Mouse (Mus musculus) G1E (cell line): ENCODE results near the gene Foxd4. TPM values are rescaled to one million over a fixed set of nuclear protein-coding genes. Genes with fewer than 3 reads are reported as not detected.

Experiments used
- ATAC-seq: 2 replicates; pipeline ENCODE4 v1.8.0; 2016; ENCODE audit warnings: mild to moderate bottlenecking; ENCODE audit not compliant: insufficient number of reproducible peaks, poor library complexity, low FRiP score, severe bottlenecking; ENCODE audit errors: extremely low read depth
- DNase-seq: peaks from one replicate; pipeline ENCODE4 v3.0.0; 2012; ENCODE audit warnings: low spot score
- H3K27me3 ChIP-seq: 2 replicates; pipeline ENCODE4 v1.6.1; 2012; ENCODE audit warnings: mild to moderate bottlenecking, low read length, inconsistent platforms; ENCODE audit not compliant: insufficient read depth
- H3K36me3 ChIP-seq: replicated peaks from 2 replicates; pipeline ENCODE3; 2012; ENCODE audit warnings: mild to moderate bottlenecking, inconsistent platforms
- H3K4me1 ChIP-seq: 2 replicates; pipeline ENCODE4 v1.6.1; 2012; ENCODE audit warnings: low read depth, low read length, inconsistent platforms, mixed read lengths; ENCODE audit not compliant: insufficient read depth
- H3K4me3 ChIP-seq: 2 replicates; pipeline ENCODE4 v1.5.1; 2012; ENCODE audit warnings: low read depth, mild to moderate bottlenecking, inconsistent platforms, low read length, moderate library complexity, mixed read lengths
- H3K9me3 ChIP-seq: replicated peaks from 2 replicates; pipeline ENCODE4 v1.6.1; 2012; ENCODE audit warnings: inconsistent platforms
- CTCF ChIP-seq: IDR thresholded peaks from 2 replicates; pipeline ENCODE4 v1.5.1; 2012; ENCODE audit warnings: low read depth, low read length, inconsistent platforms, mixed read lengths
- GATA1 ChIP-seq: IDR thresholded peaks from 2 replicates; pipeline ENCODE4 v1.6.1; 2012; ENCODE audit warnings: borderline replicate concordance, low read length, inconsistent platforms, mixed read lengths
- GATA2 ChIP-seq: IDR thresholded peaks from 2 replicates; pipeline ENCODE4 v1.6.1; 2012; ENCODE audit warnings: low read depth, low read length, inconsistent platforms, borderline replicate concordance
- POLR2AphosphoS5 ChIP-seq: IDR thresholded peaks from 2 replicates; pipeline ENCODE4 v1.6.1; 2012; ENCODE audit warnings: low read depth, low read length, inconsistent platforms; ENCODE audit not compliant: insufficient replicate concordance
- TAL1 ChIP-seq: conservative IDR thresholded peaks from 2 replicates; pipeline ENCODE4 v1.6.1; 2012; ENCODE audit warnings: low read depth, low read length, inconsistent platforms, mixed read lengths
- polyA plus RNA-seq: library from polyadenylated mRNA; stranded (reverse); fragments of >175 nt; gene quantifications from 2 replicates; pipeline ENCODE4 v1.2.3, GENCODE M21; 2012
- total RNA-seq, 2 experiments: library from RNA; stranded (forward) in 1 of 2; stranded (reverse) in 1 of 2; fragments of 200-1000 nt in 1 of 2; fragments of >200 nt in 1 of 2; fragmentation: Nextera tagmentation in 1 of 2; gene quantifications; 2 replicates each; pipeline ENCODE4 v1.2.3; 2014 to 2017

Foxd4 gene
- total and polyA plus RNA-seq, 3 experiments, result not detected

- Histone ChIP-seq H3K36me3 (no peaks in the 10 kb centered on the region), H3K9me3 (no peaks in the 10 kb centered on the region), H3K4me3 (no peak within 1 kb of the TSS), H3K27me3 (peaks cover 3% of the 10 kb centered on the region), H3K4me1 (no peaks in the 10 kb centered on the region)
- DNase-seq (no peak), ATAC-seq (no peak)
- TF ChIP-seq GATA1 (no peak), TAL1 (no peak), CTCF (no peak), POLR2AphosphoS5 (no peak), GATA2 (no peak)
Observed at GRCm38 (mm10) chr19:24861612-24862451, 39.2 kb downstream of the Foxd4 start, which contains the start of gene Pgm5. Gene Pgm5 (minus strand): TSS chr19:24861855.

- Histone ChIP-seq H3K27me3 (peaks cover 3% of the 10 kb centered on the region), H3K4me3 (no peak overlapping the region), H3K9me3 (no peaks in the 10 kb centered on the region), H3K36me3 (no peaks in the 10 kb centered on the region), H3K4me1 (no peaks in the 10 kb centered on the region)
- ATAC-seq (no peak), DNase-seq (no peak)
- no peak for TF ChIP-seq POLR2AphosphoS5
- TF ChIP-seq GATA2, result no peak
- no peak for TF ChIP-seq TAL1
- no peak for TF ChIP-seq GATA1
- no peak for TF ChIP-seq CTCF
Observed at GRCm38 (mm10) chr19:24861276-24861611, 39.8 kb downstream of the Foxd4 start.

- Histone ChIP-seq H3K9me3 (no peaks in the 10 kb centered on the region), H3K36me3 (no peaks in the 10 kb centered on the region), H3K4me1 (no peaks in the 10 kb centered on the region), H3K4me3 (no peak overlapping the region), H3K27me3 (no peaks in the 10 kb centered on the region; the same call in 1 of the 2 replicates)
- no peak for TF ChIP-seq CTCF
- no peak for TF ChIP-seq GATA2
- no peak for TF ChIP-seq GATA1
- TF ChIP-seq TAL1, result no peak
- no peak for TF ChIP-seq POLR2AphosphoS5
- ATAC-seq (no peak), DNase-seq (no peak)
Observed at GRCm38 (mm10) chr19:24851456-24852315, 49.3 kb downstream of the Foxd4 start.

Other genes with a start within 250 kb of the Foxd4 start
- not detected in 2 replicates for gene Tmem252, start 227.2 kb downstream of the Foxd4 start, total RNA-seq (2014; fragmentation: Nextera tagmentation)
- gene Tmem252, start 227.2 kb downstream of the Foxd4 start, total RNA-seq (2017), result 0.05 and 0.12 TPM in 2 replicates
- not detected in 2 replicates for gene Tmem252, start 227.2 kb downstream of the Foxd4 start, polyA plus RNA-seq
- not detected in 2 replicates for gene Pgm5, start 39.3 kb downstream of the Foxd4 start, total RNA-seq (2014; fragmentation: Nextera tagmentation)
- 0.16 and 0.29 TPM in 2 replicates for gene Pgm5, start 39.3 kb downstream of the Foxd4 start, total RNA-seq (2017)
- not detected in 2 replicates for gene Pgm5, start 39.3 kb downstream of the Foxd4 start, polyA plus RNA-seq
- 67.5 and 91.0 TPM in 2 replicates for gene Gm10053, start 25.5 kb downstream of the Foxd4 start, total RNA-seq (2014; fragmentation: Nextera tagmentation)
- 118 and 156 TPM in 2 replicates for gene Gm10053, start 25.5 kb downstream of the Foxd4 start, total RNA-seq (2017)
- gene Gm10053, start 25.5 kb downstream of the Foxd4 start, polyA plus RNA-seq, result 0.11 TPM in 1 of 2 replicates, not detected in the other
- gene Cbwd1, start 60.4 kb upstream of the Foxd4 start, total RNA-seq (2014; fragmentation: Nextera tagmentation), result 22.0 and 31.9 TPM in 2 replicates
- gene Cbwd1, start 60.4 kb upstream of the Foxd4 start, total RNA-seq (2017), result 31.8 and 38.9 TPM in 2 replicates
- 0.84 and 1.6 TPM in 2 replicates for gene Cbwd1, start 60.4 kb upstream of the Foxd4 start, polyA plus RNA-seq
- not detected in 2 replicates for gene Dock8, start 98.3 kb upstream of the Foxd4 start, total RNA-seq (2014; fragmentation: Nextera tagmentation)
- 0.16 and 0.17 TPM in 2 replicates for gene Dock8, start 98.3 kb upstream of the Foxd4 start, total RNA-seq (2017)
- gene Dock8, start 98.3 kb upstream of the Foxd4 start, polyA plus RNA-seq, result 0.01 TPM in 2 replicates